Mouse (Mus musculus) limb, embryonic 14.5 days (tissue): Measurements from ENCODE around the gene Olfr31. TPM values are rescaled to one million over a fixed set of nuclear protein-coding genes. Genes with fewer than 3 reads are reported as not detected.

ENCODE experiments used
- ATAC-seq: fragments of 200-750 bp; cut with Nextera tagmentation; 2 replicates; pipeline ENCODE4 v1.8.0; 2017; ENCODE audit warnings: low read depth, moderate number of reproducible peaks, moderate TSS enrichment; ENCODE audit not compliant: low FRiP score
- DNase-seq: peaks from one replicate; pipeline ENCODE4 v3.0.0-alpha.2; 2015; ENCODE audit warnings: low spot score
- H3K27ac ChIP-seq: fragments of 300-500 bp; sonication (generic); replicated peaks from 2 replicates; pipeline ENCODE4 v1.5.1; 2014; ENCODE audit warnings: low read depth, mild to moderate bottlenecking, low read length, moderate library complexity, mixed read lengths
- H3K27me3 ChIP-seq: fragments of 300-500 bp; sonication (generic); 2 replicates; pipeline ENCODE4 v1.6.1; 2014; ENCODE audit warnings: low read length, mixed read lengths; ENCODE audit not compliant: control insufficient read depth, insufficient read depth
- H3K36me3 ChIP-seq: fragments of 300-500 bp; sonication (generic); 2 replicates; pipeline ENCODE4 v1.6.1; 2014; ENCODE audit warnings: mild to moderate bottlenecking, low read length, moderate library complexity, mixed read lengths; ENCODE audit not compliant: control insufficient read depth, insufficient read depth
- H3K4me1 ChIP-seq: fragments of 300-500 bp; sonication (generic); 2 replicates; pipeline ENCODE4 v1.6.1; 2014; ENCODE audit warnings: antibody characterized with exemption, low read length, mixed read lengths; ENCODE audit not compliant: control insufficient read depth, insufficient read depth
- H3K4me2 ChIP-seq: fragments of 300-500 bp; sonication (generic); replicated peaks from 2 replicates; pipeline ENCODE4 v1.6.1; 2014; ENCODE audit warnings: low read depth, mild to moderate bottlenecking, low read length, moderate library complexity; ENCODE audit not compliant: severe bottlenecking
- H3K4me3 ChIP-seq: fragments of 300-500 bp; sonication (generic); replicated peaks from 2 replicates; pipeline ENCODE4 v1.5.1; 2014; ENCODE audit warnings: low read length
- H3K9ac ChIP-seq: fragments of 300-500 bp; sonication (generic); 2 replicates; pipeline ENCODE4 v1.6.1; 2014; ENCODE audit warnings: mild to moderate bottlenecking, low read depth, low read length, moderate library complexity; ENCODE audit not compliant: severe bottlenecking
- H3K9me3 ChIP-seq: fragments of 300-500 bp; sonication (generic); 2 replicates; pipeline ENCODE4 v1.6.1; 2016; ENCODE audit warnings: low read length; ENCODE audit not compliant: control insufficient read depth
- POLR2A ChIP-seq: fragments of 200-500 bp; IDR thresholded peaks from 2 replicates; pipeline ENCODE4 v1.8.0; 2012; ENCODE audit warnings: inconsistent platforms, mild to moderate bottlenecking, moderate library complexity, borderline replicate concordance; ENCODE audit not compliant: insufficient read depth, insufficient read length; ENCODE audit errors: extremely low read depth
- WGBS: fragments of 180-500 bp; shearing (Covaris S2); extraction: QIAGEN DNeasy Blood & Tissue Kit; methylation state at CpG from one replicate; pipeline ENCODE4 v1.1.7; 2014; 5-methylcytosine and 5-hydroxymethylcytosine counted together
- polyA plus RNA-seq, 2 experiments: library from polyadenylated mRNA; depleted of rRNA in 1 of 2; stranded (reverse) in 1 of 2; unstranded in 1 of 2; fragments of >200 nt; fragmentation: Nextera tagmentation in 1 of 2; extraction: Ambion mirVana in 1 of 2; gene quantifications; 2 replicates each; pipeline versions ENCODE4 v1.2.1 to v1.2.3; 2012 to 2014

The Olfr31 gene
- polyA plus RNA-seq, 2 experiments = not detected

GRCm38 (mm10) chr14:14352606-14353005 lies 30.0 kb downstream of the Olfr31 start:
- H3K9ac ChIP-seq = no peak overlapping the region
- WGBS = 82% methylated on average over 6 of the region's 6 CpGs
- H3K4me1 ChIP-seq = no peaks in the 10 kb centered on the region
- ATAC-seq = no peak
- peak; percentile 2 for DNase-seq
- no peak overlapping the region for H3K4me2 ChIP-seq
- H3K27ac ChIP-seq = no peak overlapping the region
- H3K4me3 ChIP-seq = no peak overlapping the region
- no peaks in the 10 kb centered on the region for H3K36me3 ChIP-seq
- H3K9me3 ChIP-seq = peaks cover 62% of the 10 kb centered on the region
- H3K27me3 ChIP-seq = no peaks in the 10 kb centered on the region
- no peak for TF ChIP-seq POLR2A

- no peaks in the 10 kb centered on the region for H3K36me3 ChIP-seq
- H3K27ac ChIP-seq = no peak overlapping the region
- ATAC-seq = no peak
- 93% methylated on average over 7 of the region's 7 CpGs for WGBS
- no peak overlapping the region for H3K4me3 ChIP-seq
- no peaks in the 10 kb centered on the region for H3K27me3 ChIP-seq
- no peaks in the 10 kb centered on the region for H3K4me1 ChIP-seq
- no peak overlapping the region for H3K9ac ChIP-seq
- H3K4me2 ChIP-seq = no peak overlapping the region
- peaks cover 56% of the 10 kb centered on the region for H3K9me3 ChIP-seq
- TF ChIP-seq POLR2A = no peak
- DNase-seq = no peak
These were observed 30.6 kb downstream of the Olfr31 start for GRCm38 (mm10) chr14:14353081-14353732.

- Histone ChIP-seq H3K9ac (no peak overlapping the region), H3K4me2 (no peak overlapping the region), H3K4me1 (no peaks in the 10 kb centered on the region), H3K36me3 (no peaks in the 10 kb centered on the region), H3K27me3 (no peaks in the 10 kb centered on the region), H3K27ac (no peak overlapping the region), H3K9me3 (peaks cover 49% of the 10 kb centered on the region), H3K4me3 (no peak overlapping the region)
- ATAC-seq (no peak), DNase-seq (no peak)
- TF ChIP-seq POLR2A = no peak
- WGBS = 93% methylated on average over 8 of the region's 8 CpGs
These were observed 31.3 kb downstream of the Olfr31 start for GRCm38 (mm10) chr14:14353740-14354510.

GRCm38 (mm10) chr14:14354511-14355359 lies 32.1 kb downstream of the Olfr31 start:
- Histone ChIP-seq H3K9ac (no peak overlapping the region), H3K36me3 (no peaks in the 10 kb centered on the region), H3K4me2 (no peak overlapping the region), H3K9me3 (peaks cover 41% of the 10 kb centered on the region), H3K27me3 (no peaks in the 10 kb centered on the region), H3K4me3 (no peak overlapping the region), H3K27ac (no peak overlapping the region), H3K4me1 (no peaks in the 10 kb centered on the region)
- ATAC-seq (no peak), DNase-seq (no peak)
- no peak for TF ChIP-seq POLR2A
- 95% methylated on average over 13 of the region's 13 CpGs for WGBS

GRCm38 (mm10) chr14:14355360-14355646 lies 32.7 kb downstream of the Olfr31 start:
- H3K27ac ChIP-seq = no peak overlapping the region
- H3K4me2 ChIP-seq = no peak overlapping the region
- no peaks in the 10 kb centered on the region for H3K4me1 ChIP-seq
- no peak for ATAC-seq
- H3K4me3 ChIP-seq = no peak overlapping the region
- no peaks in the 10 kb centered on the region for H3K27me3 ChIP-seq
- no peak for DNase-seq
- 95% methylated on average over 8 of the region's 8 CpGs for WGBS
- H3K36me3 ChIP-seq = no peaks in the 10 kb centered on the region
- TF ChIP-seq POLR2A = no peak
- H3K9me3 ChIP-seq = peaks cover 36% of the 10 kb centered on the region
- no peak overlapping the region for H3K9ac ChIP-seq

Other genes starting within 250 kb of the Olfr31 start
- gene Psmd6, start 201.8 kb upstream of the Olfr31 start, polyA plus RNA-seq (2012; rRNA removed) = 80.6 and 103 TPM in 2 replicates
- gene Psmd6, start 201.8 kb upstream of the Olfr31 start, polyA plus RNA-seq (2014; fragmentation: Nextera tagmentation; extraction: Ambion mirVana) = 232 and 234 TPM in 2 replicates
- not detected in 2 replicates for gene Olfr720, start 136.0 kb upstream of the Olfr31 start, polyA plus RNA-seq (2012; rRNA removed)
- not detected in 2 replicates for gene Olfr720, start 136.0 kb upstream of the Olfr31 start, polyA plus RNA-seq (2014; fragmentation: Nextera tagmentation; extraction: Ambion mirVana)
- gene Il3ra, start 23.4 kb downstream of the Olfr31 start, polyA plus RNA-seq (2012; rRNA removed) = 35.5 and 53.2 TPM in 2 replicates
- 4.4 and 6.0 TPM in 2 replicates for gene Il3ra, start 23.4 kb downstream of the Olfr31 start, polyA plus RNA-seq (2014; fragmentation: Nextera tagmentation; extraction: Ambion mirVana)
- gene Olfr721-ps1, start 78.5 kb downstream of the Olfr31 start, polyA plus RNA-seq (2012; rRNA removed) = not detected in 2 replicates
- not detected in 2 replicates for gene Olfr721-ps1, start 78.5 kb downstream of the Olfr31 start, polyA plus RNA-seq (2014; fragmentation: Nextera tagmentation; extraction: Ambion mirVana)